ENCODE assay signal across 9 mouse cellular contexts in the genomic region with DNA sequence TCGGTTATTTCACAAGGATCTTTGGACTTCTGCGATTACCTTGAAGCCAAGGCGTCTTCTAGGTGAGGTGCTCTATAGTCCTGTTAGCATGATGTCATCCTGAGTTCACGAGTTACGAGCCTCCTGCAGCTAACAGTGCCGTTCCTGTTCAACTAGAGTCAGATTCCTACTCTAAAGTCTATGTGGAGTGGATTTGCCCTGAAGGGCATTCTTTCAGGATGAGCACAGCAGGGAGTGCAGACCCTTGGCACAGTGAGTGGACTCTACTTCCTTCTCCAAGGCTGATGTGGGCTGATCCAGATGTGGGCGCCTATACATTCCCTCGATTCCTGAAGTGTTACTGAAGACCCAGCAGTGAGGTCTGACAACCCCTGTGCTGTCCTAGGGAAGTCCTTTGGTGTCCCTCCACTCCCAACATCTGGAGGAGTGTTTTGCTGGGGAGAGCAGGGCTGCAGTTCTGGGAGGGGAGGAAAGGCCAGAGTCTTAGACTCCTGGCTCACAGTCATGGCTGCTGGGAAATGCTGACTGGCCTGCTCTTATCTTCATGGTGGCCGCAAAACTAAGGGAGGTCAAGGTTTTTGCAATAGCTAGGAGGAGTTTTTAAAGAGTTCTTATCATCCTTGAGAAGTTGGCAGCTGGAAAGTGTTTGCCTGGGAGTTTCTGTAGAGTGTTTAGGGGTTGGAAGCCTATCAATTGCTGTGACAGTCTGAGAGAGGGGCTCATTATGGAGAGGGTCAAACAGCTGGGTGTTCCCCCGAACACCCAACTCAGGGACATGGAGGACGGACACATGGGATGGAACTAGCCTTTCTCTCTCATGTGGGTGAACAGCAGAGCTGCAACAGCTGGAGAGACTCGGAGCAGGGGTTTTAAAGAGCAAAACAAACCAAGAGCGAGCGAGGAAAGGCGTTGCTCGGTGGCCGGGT. TPM values are rescaled to one million over a fixed set of nuclear protein-coding genes. Genes with fewer than 3 reads are reported as not detected.
DNase-seq lines count a peak whose midpoint lies in the region; ATAC-seq and TF ChIP-seq lines count a peak whose summit lies in the region.
"Had no signal": no experiment of that assay in that cellular context is flagged by ENCODE, and none has a peak within 500 bp of the region (broad histone marks: within the 10 kb centered on the region; RNA-seq: fewer than 3 reads in every experiment).

No protein-coding gene starts in this region.

- H3K36me3 ChIP-seq in testis, adult 2 months (ENCODE audit: control insufficient read depth, insufficient read depth, low read length) = no peaks in the 10 kb centered on the region
- H3K36me3 ChIP-seq in heart, embryonic 16.5 days (ENCODE audit: control insufficient read depth, insufficient read depth) = no peaks in the 10 kb centered on the region
- no peaks in the 10 kb centered on the region for H3K36me3 ChIP-seq in limb, embryonic 14.5 days (ENCODE audit: control insufficient read depth, insufficient read depth, low read length)
- H3K36me3 ChIP-seq in stomach, postnatal 0 days (ENCODE audit: control insufficient read depth, insufficient read depth, low read length) = no peaks in the 10 kb centered on the region
- H3K36me3 ChIP-seq in forebrain, embryonic 14.5 days (ENCODE audit: control insufficient read depth, insufficient read depth, low read length) = no peaks in the 10 kb centered on the region

- no peak for TF ChIP-seq CTCF in testis, adult 2 months (IDR thresholded peaks at IDR 0.05; ENCODE audit: control insufficient read depth, insufficient read depth, insufficient replicate concordance, low read depth, low read length)
- no peak for TF ChIP-seq CTCF in stomach, postnatal 0 days (IDR thresholded peaks at IDR 0.05; ENCODE audit: low read depth)

- peak overlapping the region; percentile 62 for H3K27ac ChIP-seq in testis, adult 2 months (ENCODE audit: control insufficient read depth, insufficient read depth, low read depth, low read length)
- peak overlapping the region; percentile 58 for H3K27ac ChIP-seq in heart, embryonic 16.5 days (ENCODE audit: low read length)
- no peak overlapping the region; the same call in 1 of the 2 replicates for H3K27ac ChIP-seq in limb, embryonic 14.5 days (replicated peaks; ENCODE audit: low read depth, low read length)
- H3K27ac ChIP-seq in stomach, postnatal 0 days (replicated peaks) = 0 out of 2 replicates have a peak overlapping the region, but pooled peaks have one; percentile 24
- no peak overlapping the region for H3K27ac ChIP-seq in forebrain, embryonic 14.5 days (ENCODE audit: low read depth, low read length)

- no peak overlapping the region for H3K4me3 ChIP-seq in testis, adult 2 months (ENCODE audit: control insufficient read depth, low read depth, low read length)
- H3K4me3 ChIP-seq in heart, embryonic 16.5 days (ENCODE audit: low read length) = no peak overlapping the region
- no peak overlapping the region for H3K4me3 ChIP-seq in limb, embryonic 14.5 days (replicated peaks; ENCODE audit: low read length)
- no peak overlapping the region for H3K4me3 ChIP-seq in stomach, postnatal 0 days (ENCODE audit: low read depth, low read length)
- no peak overlapping the region for H3K4me3 ChIP-seq in forebrain, embryonic 14.5 days (ENCODE audit: low read depth, low read length)

- H3K9ac ChIP-seq in heart, embryonic 16.5 days (ENCODE audit: low read length) = no peak overlapping the region
- no peak overlapping the region for H3K9ac ChIP-seq in limb, embryonic 14.5 days (ENCODE audit: low read depth, low read length, severe bottlenecking)
- no peak overlapping the region for H3K9ac ChIP-seq in stomach, postnatal 0 days (ENCODE audit: low read length)
- H3K9ac ChIP-seq in forebrain, embryonic 14.5 days (ENCODE audit: low read length) = no peak overlapping the region

- 53% methylated on average over 17 of the region's 17 CpGs for WGBS in heart, embryonic 16.5 days
- 51% methylated on average over 17 of the region's 17 CpGs for WGBS in limb, embryonic 14.5 days
- WGBS in stomach, postnatal 0 days = 42% methylated on average over 17 of the region's 17 CpGs
- WGBS in forebrain, embryonic 14.5 days = 80% methylated on average over 17 of the region's 17 CpGs

- no peak for TF ChIP-seq EP300 in stomach, postnatal 0 days (optimal IDR thresholded peaks at IDR 0.05)

- no peaks in the 10 kb centered on the region for H3K27me3 ChIP-seq in testis, adult 2 months (ENCODE audit: control insufficient read depth, insufficient read depth, low read length)
- peaks cover 9% of the 10 kb centered on the region; the same call in 1 of the 2 replicates for H3K27me3 ChIP-seq in heart, embryonic 16.5 days (ENCODE audit: control insufficient read depth, insufficient read depth, low read length)
- H3K27me3 ChIP-seq in limb, embryonic 14.5 days (ENCODE audit: control insufficient read depth, insufficient read depth, low read length) = no peaks in the 10 kb centered on the region
- no peaks in the 10 kb centered on the region for H3K27me3 ChIP-seq in stomach, postnatal 0 days (ENCODE audit: control insufficient read depth, insufficient read depth, low read length)
- H3K27me3 ChIP-seq in forebrain, embryonic 14.5 days (replicated peaks; ENCODE audit: control insufficient read depth, insufficient read depth, low read length) = no peaks in the 10 kb centered on the region

- H3K9me3 ChIP-seq in heart, embryonic 16.5 days (replicated peaks; ENCODE audit: control insufficient read depth, low read length) = no peaks in the 10 kb centered on the region
- no peaks in the 10 kb centered on the region for H3K9me3 ChIP-seq in limb, embryonic 14.5 days (ENCODE audit: control insufficient read depth, low read length)
- H3K9me3 ChIP-seq in stomach, postnatal 0 days (ENCODE audit: control insufficient read depth, low read length) = no peaks in the 10 kb centered on the region
- no peaks in the 10 kb centered on the region for H3K9me3 ChIP-seq in forebrain, embryonic 14.5 days (replicated peaks; ENCODE audit: control insufficient read depth, low read length)

- peak; percentile 28 for ATAC-seq in heart, embryonic 16.5 days (replicated peaks; ENCODE audit: extremely low read depth, insufficient read depth, low FRiP score)
- ATAC-seq in limb, embryonic 14.5 days (ENCODE audit: low FRiP score, low read depth) = peak; percentile 19
- peak; percentile 30; the same call in 1 of the 2 replicates for ATAC-seq in stomach, postnatal 0 days (ENCODE audit: low FRiP score, low TSS enrichment)
- no peak for ATAC-seq in forebrain, embryonic 14.5 days
- ATAC-seq: inflammation-experienced regulatory T-cells, adult 6 months had no signal

- no peak for TF ChIP-seq POLR2A in testis, adult 2 months (IDR thresholded peaks at IDR 0.05; ENCODE audit: control insufficient read depth, low read depth, low read length)
- TF ChIP-seq POLR2A in limb, embryonic 14.5 days (IDR thresholded peaks at IDR 0.05; ENCODE audit: borderline replicate concordance, extremely low read depth, insufficient read depth, insufficient read length) = no peak

- DNase-seq in testis, postnatal 10 days (ENCODE audit: low spot score) = no peak
- no peak for DNase-seq in limb, embryonic 14.5 days (ENCODE audit: low spot score)
- peak; percentile 37 for DNase-seq in stomach, postnatal 0 days (ENCODE audit: low spot score)
- DNase-seq in B cell, adult 2 months = no peak
- DNase-seq in thymus, postnatal 14 days = no peak
- DNase-seq in forebrain, embryonic 14.5 days (ENCODE audit: low spot score) = no peak

- no peak overlapping the region for H3K4me2 ChIP-seq in heart, embryonic 16.5 days (ENCODE audit: low read depth, low read length)
- no peak overlapping the region for H3K4me2 ChIP-seq in limb, embryonic 14.5 days (replicated peaks; ENCODE audit: low read depth, low read length, severe bottlenecking)
- H3K4me2 ChIP-seq in stomach, postnatal 0 days (replicated peaks; ENCODE audit: low read depth) = peak overlapping the region; percentile 27; the same call in 1 of the 2 replicates
- H3K4me2 ChIP-seq in forebrain, embryonic 14.5 days (ENCODE audit: low read length) = no peak overlapping the region

- peaks cover 5% of the 10 kb centered on the region for H3K4me1 ChIP-seq in testis, adult 2 months (ENCODE audit: control insufficient read depth, insufficient read depth, low read length)
- peaks cover 4% of the 10 kb centered on the region; the same call in 1 of the 2 replicates for H3K4me1 ChIP-seq in heart, embryonic 16.5 days (ENCODE audit: control insufficient read depth, insufficient read depth, low read length)
- H3K4me1 ChIP-seq in limb, embryonic 14.5 days (ENCODE audit: control insufficient read depth, insufficient read depth, low read length) = no peaks in the 10 kb centered on the region; the same call in 1 of the 2 replicates
- no peaks in the 10 kb centered on the region; the same call in none of the 2 replicates for H3K4me1 ChIP-seq in stomach, postnatal 0 days (replicated peaks; ENCODE audit: control insufficient read depth, insufficient read depth)
- H3K4me1 ChIP-seq in forebrain, embryonic 14.5 days (ENCODE audit: control insufficient read depth, insufficient read depth, low read length) = no peaks in the 10 kb centered on the region

RNA-seq across cellular contexts. Expression of a gene that starts 5.2 kb away (rescaled TPM):
- polyA plus RNA-seq in testis, adult 2 months (2012; rRNA removed) = 5.8 and 7.6 TPM in 2 replicates
- polyA plus RNA-seq in heart, embryonic 16.5 days (2015; fragmentation: Nextera tagmentation; extraction: Ambion mirVana) = 4.2 and 5.3 TPM in 2 replicates
- 20.3 and 21.2 TPM in 2 replicates for polyA plus RNA-seq in limb, embryonic 14.5 days (2012; rRNA removed)
- polyA plus RNA-seq in limb, embryonic 14.5 days (2014; fragmentation: Nextera tagmentation; extraction: Ambion mirVana) = 11.0 and 12.9 TPM in 2 replicates
- 7.3 and 10.9 TPM in 2 replicates for polyA plus RNA-seq in stomach, postnatal 0 days (2015; fragmentation: Nextera tagmentation; extraction: Ambion mirVana)
- 7.1 and 7.2 TPM in 2 replicates for polyA plus RNA-seq in forebrain, embryonic 14.5 days (2014; fragmentation: Nextera tagmentation; extraction: Ambion mirVana)
- polyA plus RNA-seq: inflammation-experienced regulatory T-cells, adult 6 months had no signal

Comparison
In these comparisons a context has a peak if more than half of its experiments do, and no peak if none do; other contexts are left out.
1. H3K27ac ChIP-seq: peak in testis, adult 2 months (single experiment), heart, embryonic 16.5 days (single experiment) and stomach, postnatal 0 days (single experiment); none in limb, embryonic 14.5 days (single experiment) and forebrain, embryonic 14.5 days (single experiment).